Mouse (Mus musculus): Measurements from ENCODE around the gene Ivns1abp.

GRCm38 (mm10) chr1:151345109-151345862 lies 1.0 kb downstream of the Ivns1abp start:
- TF ChIP-seq CTCF (IDR thresholded peaks at IDR 0.05; ENCODE audit: low read depth) = no peak
- no peak for TF ChIP-seq EP300 (IDR thresholded peaks at IDR 0.05; ENCODE audit: low read depth)
